Mouse (Mus musculus) stomach, embryonic 15.5 days (tissue): ENCODE results near the gene Stoml1. TPM values are rescaled to one million over a fixed set of nuclear protein-coding genes. Genes with fewer than 3 reads are reported as not detected.

Experiments
- ATAC-seq: fragments of 200-750 bp; cut with Nextera tagmentation; 2 replicates; pipeline ENCODE4 v1.8.0; 2017; ENCODE audit warnings: low read depth, moderate number of reproducible peaks, moderate TSS enrichment; ENCODE audit not compliant: insufficient read depth, low FRiP score
- H3K27ac ChIP-seq: fragments of 300-500 bp; sonication (generic); 2 replicates; pipeline ENCODE4 v1.5.1; 2015; ENCODE audit warnings: mild to moderate bottlenecking, inconsistent platforms
- H3K27me3 ChIP-seq: fragments of 300-500 bp; sonication (generic); replicated peaks from 2 replicates; pipeline ENCODE4 v1.6.1; 2015; ENCODE audit warnings: inconsistent platforms
- H3K36me3 ChIP-seq: fragments of 300-500 bp; sonication (generic); 2 replicates; pipeline ENCODE4 v1.6.1; 2015; ENCODE audit warnings: inconsistent platforms
- H3K4me1 ChIP-seq: fragments of 300-500 bp; sonication (generic); 2 replicates; pipeline ENCODE4 v1.6.1; 2015; ENCODE audit warnings: inconsistent platforms
- H3K4me2 ChIP-seq: fragments of 300-500 bp; sonication (generic); 2 replicates; pipeline ENCODE4 v1.6.1; 2015; ENCODE audit warnings: mild to moderate bottlenecking, inconsistent platforms
- H3K4me3 ChIP-seq: fragments of 300-500 bp; sonication (generic); replicated peaks from 2 replicates; pipeline ENCODE4 v1.5.1; 2015; ENCODE audit warnings: inconsistent platforms
- H3K9ac ChIP-seq: fragments of 300-500 bp; sonication (generic); 2 replicates; pipeline ENCODE4 v1.6.1; 2015; ENCODE audit warnings: inconsistent platforms
- H3K9me3 ChIP-seq: fragments of 300-500 bp; sonication (generic); 2 replicates; pipeline ENCODE4 v1.6.1; 2016; ENCODE audit warnings: inconsistent platforms
- WGBS: fragments of 180-500 bp; shearing (Covaris S2); methylation state at CpG from one replicate; pipeline ENCODE4 v1.1.7; 2015; 5-methylcytosine and 5-hydroxymethylcytosine counted together
- polyA plus RNA-seq: library from polyadenylated mRNA; unstranded; fragments of >200 nt; fragmentation: Nextera tagmentation; extraction: Ambion mirVana; gene quantifications from 2 replicates; pipeline ENCODE4 v1.2.1, GENCODE M21; 2015

Stoml1 gene
- polyA plus RNA-seq, 1 experiment from 2014 or later: 24.1 TPM

DNA sequence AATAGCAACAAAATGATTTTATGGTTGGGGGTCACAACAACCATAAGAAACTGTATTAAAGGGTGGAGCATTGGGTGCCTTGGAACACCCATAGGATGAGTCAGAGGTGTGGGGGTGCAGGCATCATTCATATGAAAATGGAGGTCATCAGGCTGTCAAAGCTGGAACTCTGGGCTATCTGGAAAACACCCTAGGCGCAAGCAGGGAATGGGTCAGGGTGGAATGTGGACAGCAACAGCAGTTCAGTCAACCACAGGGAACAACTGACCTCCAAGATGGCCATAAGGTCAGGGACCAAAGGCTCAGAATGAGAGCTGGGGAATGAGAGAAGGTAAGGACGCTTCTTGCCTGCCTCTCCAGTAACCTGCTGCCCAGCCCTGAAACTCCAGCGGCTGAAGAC, 34.4 kb upstream of the Stoml1 start:
- no peaks in the 10 kb centered on the region for H3K27me3 ChIP-seq
- H3K4me1 ChIP-seq: peaks cover 4% of the 10 kb centered on the region
- WGBS: 94% methylated on average over 3 of the region's 3 CpGs
- ATAC-seq: no peak
- H3K4me2 ChIP-seq: no peak overlapping the region
- H3K9ac ChIP-seq: no peak overlapping the region
- no peak overlapping the region for H3K27ac ChIP-seq
- no peaks in the 10 kb centered on the region for H3K9me3 ChIP-seq
- H3K36me3 ChIP-seq: 0 out of 2 replicates have a peak, but pooled peaks cover 5% of the 10 kb centered on the region
- no peak overlapping the region for H3K4me3 ChIP-seq

- 71% methylated on average over 24 of the region's 24 CpGs for whole genome bisulfite sequencing
- Histone ChIP-seq H3K27me3 (no peaks in the 10 kb centered on the region), H3K4me2 (no peak overlapping the region), H3K36me3 (0 out of 2 replicates have a peak, but pooled peaks cover 8% of the 10 kb centered on the region), H3K9me3 (no peaks in the 10 kb centered on the region), H3K4me3 (no peak overlapping the region), H3K27ac (no peak overlapping the region), H3K9ac (no peak overlapping the region), H3K4me1 (no peaks in the 10 kb centered on the region)
- ATAC-seq: no peak
Observed at GRCm38 (mm10) chr9:58220218-58220903, 32.6 kb upstream of the Stoml1 start.

GRCm38 (mm10) chr9:58224356-58224755, 28.6 kb upstream of the Stoml1 start:
- no peak overlapping the region for H3K9ac ChIP-seq
- ATAC-seq: no peak
- 85% methylated on average over 2 of the region's 2 CpGs for WGBS
- H3K27ac ChIP-seq: no peak overlapping the region
- no peak overlapping the region for H3K4me3 ChIP-seq
- H3K36me3 ChIP-seq: peaks cover 20% of the 10 kb centered on the region
- no peaks in the 10 kb centered on the region for H3K27me3 ChIP-seq
- H3K4me2 ChIP-seq: no peak overlapping the region
- no peaks in the 10 kb centered on the region for H3K4me1 ChIP-seq
- no peaks in the 10 kb centered on the region for H3K9me3 ChIP-seq

GRCm38 (mm10) chr9:58225915-58226913, 26.8 kb upstream of the Stoml1 start:
- no peak overlapping the region for H3K4me3 ChIP-seq
- no peak overlapping the region for H3K9ac ChIP-seq
- H3K4me2 ChIP-seq: no peak overlapping the region
- no peaks in the 10 kb centered on the region for H3K9me3 ChIP-seq
- H3K27ac ChIP-seq: no peak overlapping the region
- H3K27me3 ChIP-seq: no peaks in the 10 kb centered on the region
- no peaks in the 10 kb centered on the region for H3K4me1 ChIP-seq
- WGBS: 62% methylated on average over 9 of the region's 9 CpGs
- ATAC-seq: no peak
- H3K36me3 ChIP-seq: peaks cover 27% of the 10 kb centered on the region

DNA sequence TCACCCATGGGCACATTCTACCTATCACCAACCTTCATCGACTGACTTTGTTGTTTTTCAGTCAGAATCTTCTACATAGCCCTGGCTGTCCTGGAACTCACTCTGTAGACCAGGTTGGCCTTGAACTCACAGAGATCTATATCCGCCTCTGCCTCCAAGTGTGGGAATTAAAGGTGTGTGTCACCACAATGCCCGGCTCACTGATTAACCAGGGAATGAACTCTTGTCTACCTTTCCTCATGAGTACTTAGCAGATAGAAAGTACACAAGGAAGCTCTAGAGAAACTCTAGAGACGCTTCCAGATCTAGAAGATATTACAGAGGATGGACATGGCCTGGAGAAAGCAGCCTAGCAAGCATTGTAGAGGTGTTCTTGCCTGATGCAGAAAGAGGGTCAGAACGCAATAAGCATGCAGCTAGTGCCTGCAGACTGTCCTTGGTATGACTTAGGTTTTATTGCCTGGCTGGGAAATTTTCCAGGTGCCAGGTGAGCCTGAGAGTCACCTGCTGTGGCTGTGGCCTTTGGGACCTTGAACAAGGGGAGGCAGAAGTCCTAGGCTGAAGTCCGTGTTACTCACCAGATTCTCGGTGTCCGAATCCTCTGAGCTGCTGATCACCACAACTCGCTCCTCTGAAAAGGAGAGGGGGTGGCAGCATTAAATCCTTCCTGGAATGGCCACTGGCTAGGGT, 24.0 kb upstream of the Stoml1 start:
- H3K4me2 ChIP-seq: no peak overlapping the region
- H3K4me3 ChIP-seq: no peak overlapping the region
- no peak overlapping the region for H3K9ac ChIP-seq
- H3K4me1 ChIP-seq: no peaks in the 10 kb centered on the region
- H3K36me3 ChIP-seq: peaks cover 37% of the 10 kb centered on the region
- H3K9me3 ChIP-seq: no peaks in the 10 kb centered on the region
- WGBS: 89% methylated on average over 9 of the region's 9 CpGs
- no peak for ATAC-seq
- H3K27ac ChIP-seq: 0 out of 2 replicates have a peak overlapping the region, but pooled peaks have one; percentile 31
- no peaks in the 10 kb centered on the region for H3K27me3 ChIP-seq

- Histone ChIP-seq H3K9me3 (no peaks in the 10 kb centered on the region), H3K4me1 (no peaks in the 10 kb centered on the region), H3K4me3 (no peak overlapping the region), H3K27me3 (no peaks in the 10 kb centered on the region), H3K4me2 (no peak overlapping the region), H3K9ac (no peak overlapping the region), H3K36me3 (peaks cover 45% of the 10 kb centered on the region), H3K27ac (0 out of 2 replicates have a peak overlapping the region, but pooled peaks have one; percentile 3)
- ATAC-seq: no peak
- 75% methylated on average over 6 of the region's 6 CpGs for WGBS
Observed at GRCm38 (mm10) chr9:58231746-58232145, 21.2 kb upstream of the Stoml1 start.

DNA sequence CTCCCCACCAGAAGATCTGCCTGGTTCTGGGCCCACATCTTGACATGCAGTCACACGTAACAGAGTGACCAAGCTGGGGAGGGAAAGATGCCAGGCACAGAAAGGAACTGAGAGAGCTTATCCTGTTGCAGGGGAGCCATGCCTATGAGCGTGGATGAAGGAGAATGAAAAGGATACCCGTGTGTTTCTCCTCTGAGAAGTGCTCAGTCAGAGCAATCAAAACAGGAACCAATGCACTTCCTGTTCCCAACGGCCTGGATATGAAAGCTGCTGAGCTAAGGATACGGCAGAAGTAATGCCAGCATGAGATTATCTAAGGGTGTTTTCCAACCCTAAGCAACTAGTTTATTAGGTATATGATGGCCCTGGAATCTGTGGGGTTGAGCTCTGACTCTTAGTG, 20.6 kb upstream of the Stoml1 start:
- Histone ChIP-seq H3K4me3 (no peak overlapping the region), H3K4me1 (no peaks in the 10 kb centered on the region), H3K4me2 (no peak overlapping the region), H3K9ac (no peak overlapping the region), H3K36me3 (peaks cover 43% of the 10 kb centered on the region), H3K9me3 (no peaks in the 10 kb centered on the region), H3K27ac (0 out of 2 replicates have a peak overlapping the region, but pooled peaks have one; percentile 3), H3K27me3 (no peaks in the 10 kb centered on the region)
- 71% methylated on average over 5 of the region's 5 CpGs for WGBS
- no peak for ATAC-seq

DNA sequence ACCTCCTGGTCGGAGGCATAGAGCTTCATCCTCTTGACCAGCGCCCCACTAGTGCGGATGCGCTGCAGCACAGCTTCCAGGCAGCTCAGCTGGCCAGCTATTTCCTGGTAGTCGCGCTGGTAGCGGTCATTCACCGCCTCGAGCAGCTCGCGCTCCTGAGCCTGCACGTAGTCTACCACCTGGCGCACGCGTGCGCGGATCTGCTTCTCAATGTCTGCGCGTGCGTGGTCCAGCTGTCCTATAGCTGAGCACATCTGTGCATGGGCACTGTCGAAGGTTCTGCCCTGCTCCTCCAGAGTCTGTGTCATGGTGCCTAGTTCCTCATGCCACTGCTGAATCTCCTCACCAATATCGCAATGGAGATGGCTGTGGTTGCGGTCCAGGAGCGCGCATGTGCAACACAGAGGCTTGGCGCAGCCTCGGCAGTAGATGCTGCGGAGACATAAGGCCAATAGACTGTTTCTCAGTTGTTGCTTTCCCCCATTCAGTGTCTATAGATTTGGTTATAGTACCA, 18.4 kb upstream of the Stoml1 start:
- Histone ChIP-seq H3K4me3 (no peak overlapping the region), H3K4me1 (no peaks in the 10 kb centered on the region), H3K27me3 (no peaks in the 10 kb centered on the region), H3K9ac (no peak overlapping the region), H3K4me2 (no peak overlapping the region), H3K9me3 (no peaks in the 10 kb centered on the region), H3K36me3 (peaks cover 31% of the 10 kb centered on the region), H3K27ac (no peak overlapping the region)
- ATAC-seq: no peak
- WGBS: 96% methylated on average over 28 of the region's 28 CpGs

GRCm38 (mm10) chr9:58241780-58242485, 11.0 kb upstream of the Stoml1 start:
- no peaks in the 10 kb centered on the region for H3K9me3 ChIP-seq
- no peak overlapping the region for H3K9ac ChIP-seq
- 0 out of 2 replicates have a peak overlapping the region, but pooled peaks have one; percentile 3 for H3K4me2 ChIP-seq
- no peak overlapping the region for H3K4me3 ChIP-seq
- H3K27ac ChIP-seq: peak overlapping the region; percentile 73
- 36% methylated on average over 9 of the region's 9 CpGs for WGBS
- H3K36me3 ChIP-seq: no peaks in the 10 kb centered on the region; the same call in 1 of the 2 replicates
- H3K27me3 ChIP-seq: no peaks in the 10 kb centered on the region
- peak; percentile 83 for ATAC-seq
- H3K4me1 ChIP-seq: peaks cover 31% of the 10 kb centered on the region

DNA sequence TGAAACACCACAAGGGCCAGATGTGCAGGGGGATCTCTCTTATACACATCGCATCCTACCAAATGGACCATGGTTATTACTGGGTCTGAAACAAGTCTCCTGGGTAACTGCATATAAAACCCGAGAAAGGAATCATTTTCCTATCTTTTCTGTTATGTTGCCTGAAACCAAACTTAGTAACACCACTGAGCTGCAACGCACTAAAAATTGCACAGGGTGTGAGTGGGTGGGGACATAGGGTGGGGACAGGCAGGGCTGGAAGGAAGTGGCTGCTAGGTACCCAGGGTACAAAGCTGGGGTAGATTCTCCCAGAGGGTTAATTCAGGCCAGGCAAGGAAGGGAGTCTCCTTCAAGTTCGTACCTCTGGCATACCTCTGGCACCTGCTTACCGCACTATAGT, 10.3 kb upstream of the Stoml1 start:
- H3K9ac ChIP-seq: no peak overlapping the region
- ATAC-seq: no peak
- H3K4me2 ChIP-seq: no peak overlapping the region
- H3K27me3 ChIP-seq: no peaks in the 10 kb centered on the region
- H3K4me1 ChIP-seq: peaks cover 37% of the 10 kb centered on the region
- no peak overlapping the region for H3K4me3 ChIP-seq
- no peaks in the 10 kb centered on the region; the same call in 1 of the 2 replicates for H3K36me3 ChIP-seq
- 0 out of 2 replicates have a peak overlapping the region, but pooled peaks have one; percentile 31 for H3K27ac ChIP-seq
- 73% methylated on average over 5 of the region's 5 CpGs for WGBS
- no peaks in the 10 kb centered on the region for H3K9me3 ChIP-seq

DNA sequence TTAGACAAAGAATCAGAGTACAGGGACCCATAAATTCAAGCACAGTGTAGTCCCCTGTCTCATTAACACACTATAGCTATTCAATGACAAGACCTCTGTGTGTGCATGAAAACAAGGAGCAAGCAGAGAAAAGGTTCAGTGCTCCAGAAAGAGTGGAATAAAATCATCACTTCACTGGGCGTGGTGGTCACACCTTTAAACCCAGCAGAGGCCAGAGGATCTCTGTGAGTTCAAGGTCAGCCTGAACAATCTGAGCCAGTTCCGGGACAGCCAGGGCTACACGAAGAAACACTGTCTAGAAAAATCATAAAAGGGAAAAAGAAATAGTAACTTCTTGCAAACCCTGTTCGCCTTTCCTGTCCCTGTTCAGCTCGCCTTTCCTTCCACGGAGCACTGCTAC, 9.3 kb upstream of the Stoml1 start:
- 78% methylated on average over 6 of the region's 6 CpGs for WGBS
- H3K9ac ChIP-seq: no peak overlapping the region
- no peaks in the 10 kb centered on the region for H3K9me3 ChIP-seq
- no peak for ATAC-seq
- no peak overlapping the region; the same call in 1 of the 2 replicates for H3K27ac ChIP-seq
- no peak overlapping the region for H3K4me3 ChIP-seq
- H3K4me1 ChIP-seq: peaks cover 37% of the 10 kb centered on the region
- no peaks in the 10 kb centered on the region for H3K27me3 ChIP-seq
- H3K4me2 ChIP-seq: no peak overlapping the region
- no peaks in the 10 kb centered on the region; the same call in 1 of the 2 replicates for H3K36me3 ChIP-seq
